Mouse (Mus musculus): ENCODE data around the gene Angptl7. TPM values are rescaled to one million over a fixed set of nuclear protein-coding genes. Genes with fewer than 3 reads are reported as not detected.
A peak's percentile ranks its signal among the peaks of the same experiment; 100 is the strongest.

Angptl7 gene
- polyA plus RNA-seq, 1 experiment from 2014 or later = 0.36 TPM

GRCm38 (mm10) chr4:148517809-148518208, 17.5 kb upstream of the Angptl7 start:
- peaks cover 72% of the 10 kb centered on the region for H3K36me3 ChIP-seq
- H3K4me2 ChIP-seq = no peak overlapping the region

GRCm38 (mm10) chr4:148515313-148515712, 15.1 kb upstream of the Angptl7 start:
- Histone ChIP-seq H3K36me3 (peaks cover 64% of the 10 kb centered on the region), H3K9ac (replicated peaks) (no peak overlapping the region), H3K4me3 (replicated peaks) (no peak overlapping the region), H3K27ac (replicated peaks) (no peak overlapping the region), H3K4me2 (no peak overlapping the region), H3K9me3 (replicated peaks) (no peaks in the 10 kb centered on the region), H3K27me3 (replicated peaks) (no peaks in the 10 kb centered on the region), H3K4me1 (peaks cover 20% of the 10 kb centered on the region)
- 93% methylated on average over 2 of the region's 2 CpGs for WGBS
- ATAC-seq (ENCODE audit: low FRiP score) = no peak

More at GRCm38 (mm10) chr4:148517809-148518208, 17.5 kb upstream of the Angptl7 start:
- H3K27me3 ChIP-seq (replicated peaks) = no peaks in the 10 kb centered on the region
- peaks cover 15% of the 10 kb centered on the region for H3K4me1 ChIP-seq
- H3K27ac ChIP-seq (replicated peaks) = peak overlapping the region; percentile 43
- H3K9me3 ChIP-seq (replicated peaks) = no peaks in the 10 kb centered on the region
- WGBS = 54% methylated on average over 4 of the region's 4 CpGs
- no peak for ATAC-seq (ENCODE audit: low FRiP score)
- 0 out of 2 replicates have a peak overlapping the region, but pooled peaks have one; percentile 10 for H3K9ac ChIP-seq (replicated peaks)
- H3K4me3 ChIP-seq (replicated peaks) = no peak overlapping the region

- no peaks in the 10 kb centered on the region for H3K27me3 ChIP-seq (replicated peaks)
- 48% methylated on average over 6 of the region's 6 CpGs for WGBS
Measured at GRCm38 (mm10) chr4:148513021-148513559, 12.8 kb upstream of the Angptl7 start.

GRCm38 (mm10) chr4:148511334-148511733, 11.1 kb upstream of the Angptl7 start:
- WGBS = 91% methylated on average over 4 of the region's 4 CpGs
- Histone ChIP-seq H3K27me3 (replicated peaks) (no peaks in the 10 kb centered on the region), H3K4me3 (replicated peaks) (no peak overlapping the region), H3K4me2 (no peak overlapping the region), H3K36me3 (peaks cover 48% of the 10 kb centered on the region), H3K27ac (replicated peaks) (no peak overlapping the region), H3K9ac (replicated peaks) (no peak overlapping the region), H3K9me3 (replicated peaks) (peaks cover 3% of the 10 kb centered on the region; the same call in 1 of the 2 replicates), H3K4me1 (peaks cover 7% of the 10 kb centered on the region; the same call in 1 of the 2 replicates)
- no peak for ATAC-seq (ENCODE audit: low FRiP score)

More at GRCm38 (mm10) chr4:148513021-148513559, 12.8 kb upstream of the Angptl7 start:
- Histone ChIP-seq H3K4me2 (no peak overlapping the region), H3K9ac (replicated peaks) (no peak overlapping the region), H3K27ac (replicated peaks) (peak overlapping the region; percentile 45; the same call in 1 of the 2 replicates), H3K36me3 (peaks cover 62% of the 10 kb centered on the region), H3K9me3 (replicated peaks) (peaks cover 3% of the 10 kb centered on the region; the same call in 1 of the 2 replicates), H3K4me1 (peaks cover 13% of the 10 kb centered on the region), H3K4me3 (replicated peaks) (no peak overlapping the region)
- ATAC-seq (ENCODE audit: low FRiP score) = no peak; the same call in 1 of the 2 replicates

- peaks cover 7% of the 10 kb centered on the region; the same call in 1 of the 2 replicates for H3K4me1 ChIP-seq
- ATAC-seq (ENCODE audit: low FRiP score) = no peak
- no peak overlapping the region for H3K4me3 ChIP-seq (replicated peaks)
- H3K4me2 ChIP-seq = no peak overlapping the region
- 85% methylated on average over 4 of the region's 4 CpGs for WGBS
- peaks cover 3% of the 10 kb centered on the region; the same call in 1 of the 2 replicates for H3K9me3 ChIP-seq (replicated peaks)
- no peaks in the 10 kb centered on the region for H3K27me3 ChIP-seq (replicated peaks)
- H3K27ac ChIP-seq (replicated peaks) = no peak overlapping the region
- peaks cover 50% of the 10 kb centered on the region for H3K36me3 ChIP-seq
- H3K9ac ChIP-seq (replicated peaks) = no peak overlapping the region
Measured at GRCm38 (mm10) chr4:148510691-148511090, 10.4 kb upstream of the Angptl7 start.

- H3K9me3 ChIP-seq (replicated peaks) = peaks cover 3% of the 10 kb centered on the region; the same call in 1 of the 2 replicates
- H3K4me1 ChIP-seq = peaks cover 11% of the 10 kb centered on the region
- H3K9ac ChIP-seq (replicated peaks) = no peak overlapping the region
- no peaks in the 10 kb centered on the region for H3K27me3 ChIP-seq (replicated peaks)
- H3K27ac ChIP-seq (replicated peaks) = no peak overlapping the region
- peaks cover 39% of the 10 kb centered on the region for H3K36me3 ChIP-seq
- WGBS = 90% methylated on average over 8 of the region's 8 CpGs
- ATAC-seq (ENCODE audit: low FRiP score) = no peak
- no peak overlapping the region for H3K4me3 ChIP-seq (replicated peaks)
- H3K4me2 ChIP-seq = no peak overlapping the region
Measured at GRCm38 (mm10) chr4:148509450-148510084, 9.3 kb upstream of the Angptl7 start.

- no peak overlapping the region for H3K4me3 ChIP-seq (replicated peaks)
- H3K27me3 ChIP-seq (replicated peaks) = no peaks in the 10 kb centered on the region
- peaks cover 36% of the 10 kb centered on the region for H3K36me3 ChIP-seq
- ATAC-seq (ENCODE audit: low FRiP score) = no peak
- H3K9ac ChIP-seq (replicated peaks) = no peak overlapping the region
- H3K4me1 ChIP-seq = peaks cover 23% of the 10 kb centered on the region
- 96% methylated on average over 14 of the region's 14 CpGs for WGBS
- H3K4me2 ChIP-seq = no peak overlapping the region
- no peak overlapping the region for H3K27ac ChIP-seq (replicated peaks)
- H3K9me3 ChIP-seq (replicated peaks) = peaks cover 3% of the 10 kb centered on the region; the same call in 1 of the 2 replicates
Measured at GRCm38 (mm10) chr4:148508084-148508849, 8.0 kb upstream of the Angptl7 start.

GRCm38 (mm10) chr4:148507585-148507984, 7.3 kb upstream of the Angptl7 start:
- no peak overlapping the region for H3K9ac ChIP-seq (replicated peaks)
- 82% methylated on average over 5 of the region's 5 CpGs for WGBS
- no peak overlapping the region for H3K27ac ChIP-seq (replicated peaks)
- peaks cover 19% of the 10 kb centered on the region for H3K4me1 ChIP-seq
- no peaks in the 10 kb centered on the region for H3K27me3 ChIP-seq (replicated peaks)
- no peak overlapping the region for H3K4me2 ChIP-seq
- no peak overlapping the region for H3K4me3 ChIP-seq (replicated peaks)
- peaks cover 37% of the 10 kb centered on the region for H3K36me3 ChIP-seq
- H3K9me3 ChIP-seq (replicated peaks) = peaks cover 3% of the 10 kb centered on the region; the same call in 1 of the 2 replicates
- ATAC-seq (ENCODE audit: low FRiP score) = no peak

GRCm38 (mm10) chr4:148504497-148504959, 4.3 kb upstream of the Angptl7 start:
- Histone ChIP-seq H3K4me3 (replicated peaks) (no peak overlapping the region), H3K4me2 (no peak overlapping the region), H3K27me3 (replicated peaks) (no peaks in the 10 kb centered on the region), H3K9ac (replicated peaks) (no peak overlapping the region), H3K4me1 (peaks cover 16% of the 10 kb centered on the region), H3K36me3 (peaks cover 52% of the 10 kb centered on the region), H3K9me3 (replicated peaks) (peaks cover 3% of the 10 kb centered on the region; the same call in 1 of the 2 replicates), H3K27ac (replicated peaks) (peak overlapping the region; percentile 70)
- peak; percentile 88 for ATAC-seq (ENCODE audit: low FRiP score)
- 7% methylated on average over 8 of the region's 8 CpGs for WGBS

- ATAC-seq (ENCODE audit: low FRiP score) = peak; percentile 22; the same call in 1 of the 2 replicates
- no peak overlapping the region for H3K4me3 ChIP-seq (replicated peaks)
- no peak overlapping the region for H3K4me2 ChIP-seq
- no peak overlapping the region for H3K9ac ChIP-seq (replicated peaks)
- 64% methylated on average over 25 of the region's 25 CpGs for WGBS
- H3K9me3 ChIP-seq (replicated peaks) = no peaks in the 10 kb centered on the region
- peaks cover 61% of the 10 kb centered on the region for H3K36me3 ChIP-seq
- no peaks in the 10 kb centered on the region for H3K27me3 ChIP-seq (replicated peaks)
- peaks cover 10% of the 10 kb centered on the region for H3K4me1 ChIP-seq
- peak overlapping the region; percentile 35; the same call in 1 of the 2 replicates for H3K27ac ChIP-seq (replicated peaks)
Measured at GRCm38 (mm10) chr4:148495874-148496689, 4.2 kb downstream of the Angptl7 start.

GRCm38 (mm10) chr4:148495160-148495559, 5.1 kb downstream of the Angptl7 start:
- Histone ChIP-seq H3K9ac (replicated peaks) (no peak overlapping the region), H3K4me3 (replicated peaks) (no peak overlapping the region), H3K9me3 (replicated peaks) (no peaks in the 10 kb centered on the region), H3K4me2 (no peak overlapping the region), H3K4me1 (peaks cover 10% of the 10 kb centered on the region), H3K36me3 (peaks cover 62% of the 10 kb centered on the region), H3K27ac (replicated peaks) (no peak overlapping the region), H3K27me3 (replicated peaks) (no peaks in the 10 kb centered on the region)
- 87% methylated on average over 6 of the region's 6 CpGs for WGBS
- no peak; the same call in 1 of the 2 replicates for ATAC-seq (ENCODE audit: low FRiP score)

All from neural tube, embryonic 15.5 days (tissue).